Mouse (Mus musculus) C2C12 (cell line): ENCODE data around the gene Olfm3.

ENCODE experiments used
- CEBPB ChIP-seq: IDR thresholded peaks from one replicate; pipeline ENCODE4 v1.6.1; 2011; ENCODE audit warnings: low read depth, mild to moderate bottlenecking, control low read depth, moderate library complexity
- CTCF ChIP-seq: IDR thresholded peaks from one replicate; pipeline ENCODE4 v1.5.1; 2011; ENCODE audit not compliant: control insufficient read depth, insufficient read depth, insufficient read length
- FOSL1 ChIP-seq: IDR thresholded peaks from one replicate; pipeline ENCODE4 v1.8.0; 2011; ENCODE audit warnings: mild to moderate bottlenecking, low read length; ENCODE audit not compliant: poor library complexity, insufficient read depth, severe bottlenecking
- MAX ChIP-seq: IDR thresholded peaks from one replicate; pipeline ENCODE4 v1.6.1; 2011; ENCODE audit warnings: mild to moderate bottlenecking, control low read depth
- MYOD1 ChIP-seq: IDR thresholded peaks from one replicate; pipeline ENCODE4 v1.6.1; 2011; ENCODE audit warnings: low read depth; ENCODE audit not compliant: control insufficient read depth, insufficient read length
- MYOG ChIP-seq: IDR thresholded peaks from one replicate; pipeline ENCODE4 v1.6.1; 2011; ENCODE audit not compliant: control insufficient read depth, insufficient read length; ENCODE audit errors: extremely low read depth

- TF ChIP-seq MYOG = no peak
- TF ChIP-seq CTCF = no peak
- TF ChIP-seq MAX = no peak
- no peak for TF ChIP-seq CEBPB
- TF ChIP-seq FOSL1 = no peak
- TF ChIP-seq MYOD1 = no peak
These were observed 950 bp downstream of the Olfm3 start for GRCm38 (mm10) chr3:114904633-114905423.
